Mouse (Mus musculus) cortical plate, adult 2 months (tissue): Measurements from ENCODE around the gene Pomc. TPM values are rescaled to one million over a fixed set of nuclear protein-coding genes. Genes with fewer than 3 reads are reported as not detected.
"Not testable (repeated sequence)": the region's sequence is repeated elsewhere in the genome, so short reads cannot be mapped to it uniquely, and the experiment has no call there.

Source experiments
- H3K27ac ChIP-seq: fragments of 200-500 bp; 2 replicates; pipeline ENCODE4 v1.5.1; 2012; ENCODE audit warnings: low read length, control low read depth, inconsistent platforms; ENCODE audit not compliant: insufficient read depth
- H3K4me1 ChIP-seq: fragments of 200-500 bp; 2 replicates; pipeline ENCODE4 v1.6.1; 2011; ENCODE audit warnings: low read length; ENCODE audit not compliant: control insufficient read depth, insufficient read depth
- H3K4me3 ChIP-seq: fragments of 200-500 bp; 2 replicates; pipeline ENCODE4 v1.5.1; 2011; ENCODE audit warnings: mild to moderate bottlenecking, low read length, control low read depth; ENCODE audit not compliant: insufficient read depth
- CTCF ChIP-seq: fragments of 200-500 bp; IDR thresholded peaks from 2 replicates; pipeline ENCODE4 v1.5.1; 2011; ENCODE audit warnings: mild to moderate bottlenecking, control low read depth, low read length; ENCODE audit not compliant: insufficient read depth; ENCODE audit errors: extremely low read depth
- POLR2A ChIP-seq: fragments of 200-500 bp; IDR thresholded peaks from 2 replicates; pipeline ENCODE4 v1.6.1; 2011; ENCODE audit warnings: mild to moderate bottlenecking, low read length, control low read depth; ENCODE audit not compliant: insufficient read depth; ENCODE audit errors: extremely low read depth
- polyA plus RNA-seq: library from polyadenylated mRNA; depleted of rRNA; stranded (reverse); fragments of >200 nt; gene quantifications from 2 replicates; pipeline ENCODE4 v1.2.3, GENCODE M21; 2012

Pomc gene
- polyA plus RNA-seq, 1 experiment = 4.5 TPM

- H3K4me3 ChIP-seq = peak overlapping the region; percentile 58
- peak overlapping the region; percentile 71 for H3K27ac ChIP-seq
- peaks cover 4% of the 10 kb centered on the region for H3K4me1 ChIP-seq
- no peak for TF ChIP-seq CTCF
- peak; percentile 92; the same call in 1 of the 2 replicates for TF ChIP-seq POLR2A
Observed at GRCm38 (mm10) chr12:3959791-3960543, 5.2 kb downstream of the Pomc start.

- peaks cover 4% of the 10 kb centered on the region for H3K4me1 ChIP-seq
- no peak for TF ChIP-seq CTCF
- TF ChIP-seq POLR2A = no peak
- H3K4me3 ChIP-seq = peak overlapping the region; percentile 58
- H3K27ac ChIP-seq = peak overlapping the region; percentile 71
Observed at GRCm38 (mm10) chr12:3960553-3960952, 5.8 kb downstream of the Pomc start.

DNA sequence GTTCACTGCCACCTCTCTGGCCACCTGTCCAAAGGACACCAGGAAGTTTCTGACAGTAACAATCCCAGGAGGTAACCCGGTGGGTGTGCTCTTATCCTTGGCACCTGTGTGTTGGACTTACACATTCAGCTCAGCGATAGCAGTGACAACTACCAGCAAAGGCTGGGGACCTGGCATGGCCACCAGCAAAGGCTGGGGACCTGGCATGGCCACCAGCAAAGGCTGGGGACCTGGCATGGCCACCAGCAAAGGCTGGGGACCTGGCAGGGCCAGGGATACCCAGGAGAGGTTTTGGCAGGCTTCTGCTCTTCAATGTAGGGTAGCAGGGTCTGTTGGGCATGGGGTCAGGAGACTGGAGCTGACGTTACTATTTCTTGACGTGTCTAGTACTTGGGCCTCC, 12.4 kb downstream of the Pomc start:
- no peaks in the 10 kb centered on the region for H3K4me1 ChIP-seq
- TF ChIP-seq POLR2A = no peak
- no peak for TF ChIP-seq CTCF
- no peak overlapping the region for H3K4me3 ChIP-seq
- no peak overlapping the region for H3K27ac ChIP-seq

- TF ChIP-seq CTCF (no peak), POLR2A (no peak)
- H3K27ac ChIP-seq = no peak overlapping the region
- no peak overlapping the region for H3K4me3 ChIP-seq
- no peaks in the 10 kb centered on the region for H3K4me1 ChIP-seq
Observed at GRCm38 (mm10) chr12:3968380-3968779, 13.6 kb downstream of the Pomc start.

DNA sequence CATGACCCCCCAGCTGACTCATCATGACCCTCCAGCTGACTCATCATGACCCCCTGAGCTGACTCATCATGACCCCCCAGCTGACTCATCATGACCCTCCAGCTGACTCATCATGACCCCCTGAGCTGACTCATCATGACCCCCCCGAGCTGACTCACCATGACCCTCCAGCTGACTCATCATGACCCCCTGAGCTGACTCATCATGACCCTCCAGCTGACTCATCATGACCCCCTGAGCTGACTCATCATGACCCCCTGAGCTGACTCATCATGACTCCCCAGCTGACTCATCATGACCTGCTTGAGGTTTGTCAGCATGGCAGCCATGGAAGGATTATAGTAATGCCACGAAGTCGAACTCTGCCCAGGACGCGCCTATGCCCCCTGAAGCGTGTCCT, 18.4 kb downstream of the Pomc start:
- H3K4me3 ChIP-seq, H3K27ac ChIP-seq, H3K4me1 ChIP-seq: not testable (repeated sequence)

GRCm38 (mm10) chr12:3980991-3981349, 26.2 kb downstream of the Pomc start:
- H3K27ac ChIP-seq = no peak overlapping the region

GRCm38 (mm10) chr12:3981350-3982131, 26.8 kb downstream of the Pomc start:
- no peak overlapping the region; the same call in 1 of the 2 replicates for H3K27ac ChIP-seq
- H3K4me3 ChIP-seq = peak overlapping the region; percentile 39
- H3K4me1 ChIP-seq = no peaks in the 10 kb centered on the region
- no peak for TF ChIP-seq CTCF
- peak; percentile 28; the same call in 1 of the 2 replicates for TF ChIP-seq POLR2A

More at GRCm38 (mm10) chr12:3980991-3981349, 26.2 kb downstream of the Pomc start:
- Histone ChIP-seq H3K4me1 (no peaks in the 10 kb centered on the region), H3K4me3 (no peak overlapping the region; the same call in 1 of the 2 replicates)
- no peak for TF ChIP-seq CTCF

GRCm38 (mm10) chr12:3982257-3982656, 27.5 kb downstream of the Pomc start:
- Histone ChIP-seq H3K27ac (peak overlapping the region; percentile 33; the same call in 1 of the 2 replicates), H3K4me1 (no peaks in the 10 kb centered on the region), H3K4me3 (peak overlapping the region; percentile 39; the same call in 1 of the 2 replicates)
- TF ChIP-seq CTCF = no peak
- no peak for TF ChIP-seq POLR2A

DNA sequence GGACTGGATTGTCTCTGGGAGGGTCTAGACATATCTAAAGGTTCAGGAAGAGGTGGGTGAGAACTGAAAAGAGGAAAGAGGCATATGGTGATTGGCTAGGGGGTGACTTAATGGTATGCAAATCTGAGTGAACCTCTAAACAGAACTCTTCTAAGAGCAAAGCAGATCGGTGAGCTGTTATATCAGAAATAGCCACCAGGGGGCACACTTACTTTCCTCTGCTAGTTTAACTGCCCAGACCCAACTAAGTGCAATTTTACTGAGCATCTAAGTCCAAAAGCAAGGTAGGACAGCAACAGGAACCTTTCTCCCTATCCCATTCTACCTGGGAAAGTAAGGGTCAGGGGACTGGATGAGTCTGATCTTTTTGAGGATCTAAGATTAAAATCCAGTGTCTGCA, 29.0 kb downstream of the Pomc start:
- TF ChIP-seq CTCF (peak; percentile 53; the same call in 1 of the 2 replicates), POLR2A (no peak)
- H3K4me3 ChIP-seq = no peak overlapping the region
- no peaks in the 10 kb centered on the region for H3K4me1 ChIP-seq
- no peak overlapping the region for H3K27ac ChIP-seq

- Histone ChIP-seq H3K4me1 (no peaks in the 10 kb centered on the region), H3K27ac (no peak overlapping the region), H3K4me3 (no peak overlapping the region)
- no peak for TF ChIP-seq CTCF
- TF ChIP-seq POLR2A = no peak
Observed at GRCm38 (mm10) chr12:3984446-3984845, 29.7 kb downstream of the Pomc start.

- peaks cover 2% of the 10 kb centered on the region; the same call in 1 of the 2 replicates for H3K4me1 ChIP-seq
- H3K4me3 ChIP-seq = no peak overlapping the region
- no peak overlapping the region for H3K27ac ChIP-seq
- no peak for TF ChIP-seq CTCF
- TF ChIP-seq POLR2A = no peak
Observed at GRCm38 (mm10) chr12:3989943-3990342, 35.2 kb downstream of the Pomc start.
